Mouse (Mus musculus): ENCODE data around the gene AK157302. TPM values are rescaled to one million over a fixed set of nuclear protein-coding genes. Genes with fewer than 3 reads are reported as not detected.
A peak's percentile ranks its signal among the peaks of the same experiment; 100 is the strongest.
"Not testable (repeated sequence)": the region's sequence is repeated elsewhere in the genome, so short reads cannot be mapped to it uniquely, and the experiment has no call there.

AK157302 gene
- polyA plus RNA-seq (2015; fragmentation: Nextera tagmentation; extraction: Ambion mirVana) = 0.45 and 0.87 TPM in 2 replicates

DNA sequence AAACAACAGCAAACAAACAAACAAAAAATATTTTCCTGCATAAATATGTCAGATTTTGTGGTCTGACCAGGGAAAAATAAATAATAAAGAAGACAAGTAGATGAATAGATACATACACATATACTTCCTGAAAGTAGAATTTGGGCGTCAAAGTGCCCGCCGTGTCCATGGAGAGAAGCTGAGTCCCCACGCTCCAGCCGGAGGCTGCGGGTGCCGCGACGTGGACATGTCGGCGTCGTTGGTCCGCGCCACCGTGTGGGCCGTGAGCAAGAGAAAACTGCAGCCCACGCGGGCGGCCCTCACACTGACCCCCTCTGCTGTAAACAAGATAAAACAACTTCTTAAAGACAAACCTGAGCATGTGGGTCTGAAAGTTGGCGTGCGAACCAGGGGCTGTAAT, at the start of gene AK157302:
Gene AK157302, plus strand, starts transcription at position 144 of the 400 bp plus-strand sequence.
- Histone ChIP-seq H3K36me3 (no peaks in the 10 kb centered on the region), H3K4me3 (no peak within 1 kb of the TSS), H3K27me3 (replicated peaks) (no peaks in the 10 kb centered on the region), H3K9me3 (no peaks in the 10 kb centered on the region), H3K4me1 (no peaks in the 10 kb centered on the region), H3K27ac (replicated peaks) (no peak within 1 kb of the TSS), H3K4me2 (no peak within 1 kb of the TSS), H3K9ac (no peak within 1 kb of the TSS)
- ATAC-seq (ENCODE audit: extremely low read depth, insufficient number of reproducible peaks, low FRiP score, low TSS enrichment) = no peak
- WGBS = 88% methylated on average over 21 of the region's 21 CpGs

DNA sequence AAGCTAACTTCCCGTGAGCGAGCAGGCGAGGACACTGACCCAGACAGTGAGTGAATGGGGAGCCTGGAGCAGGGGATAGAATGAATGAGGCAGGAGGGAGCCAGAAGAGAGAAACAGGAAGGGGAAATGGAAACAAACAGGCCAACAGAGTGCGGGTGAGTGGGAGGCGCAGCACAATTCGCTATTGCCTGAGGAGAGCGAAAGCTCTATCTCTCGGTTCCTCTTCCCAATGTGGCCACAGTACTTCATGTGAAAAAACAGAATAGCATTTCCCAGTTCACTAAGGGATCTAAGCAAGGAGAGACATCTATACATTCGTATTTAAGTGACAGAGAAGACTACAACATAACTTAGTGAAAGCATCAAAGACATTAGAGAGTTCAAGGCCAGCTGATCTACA, 48.2 kb upstream of the AK157302 start:
- Histone ChIP-seq H3K9ac (no peak overlapping the region), H3K4me1 (peaks cover 10% of the 10 kb centered on the region; the same call in 1 of the 2 replicates), H3K9me3 (no peaks in the 10 kb centered on the region), H3K27ac (replicated peaks) (no peak overlapping the region), H3K4me3 (no peak overlapping the region), H3K4me2 (no peak overlapping the region), H3K36me3 (peaks cover 79% of the 10 kb centered on the region), H3K27me3 (replicated peaks) (no peaks in the 10 kb centered on the region)
- ATAC-seq (ENCODE audit: extremely low read depth, insufficient number of reproducible peaks, low FRiP score, low TSS enrichment) = no peak
- 77% methylated on average over 9 of the region's 9 CpGs for WGBS

DNA sequence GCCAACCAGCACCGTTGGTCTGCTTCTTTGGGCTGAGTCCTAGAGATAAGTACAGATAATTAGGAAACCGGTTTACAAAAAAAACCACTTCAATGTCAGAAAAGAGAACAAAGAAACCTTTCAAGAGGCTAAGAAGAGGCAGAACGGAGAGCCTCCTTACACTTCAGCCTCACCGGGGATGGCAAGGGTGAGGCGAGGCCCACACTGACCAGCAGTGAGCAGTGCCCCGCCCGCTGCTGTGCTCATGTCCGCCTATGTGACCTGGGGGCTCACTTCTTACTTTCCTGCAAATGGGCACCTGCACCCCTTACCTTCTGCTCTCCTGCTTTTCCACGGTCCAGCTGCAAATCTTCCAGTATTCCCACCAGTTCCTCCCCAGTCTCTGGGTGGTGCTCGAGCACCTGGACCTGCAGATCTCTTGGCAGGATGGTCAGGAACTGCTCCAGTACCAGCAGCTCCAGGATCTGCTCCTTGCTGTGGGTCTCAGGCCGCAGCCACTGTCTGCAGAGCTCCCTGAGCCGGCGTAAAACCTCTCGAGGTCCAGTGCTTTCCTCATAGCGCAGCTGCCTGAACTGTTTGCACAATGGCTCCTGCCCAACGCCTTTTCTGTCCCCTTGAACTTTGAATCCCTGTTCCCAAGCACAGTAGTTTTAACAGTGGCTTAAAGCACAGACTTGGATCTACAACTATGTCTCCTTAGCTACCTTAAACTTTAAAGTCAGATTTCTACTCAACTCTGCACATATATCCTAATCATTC, 47.0 kb upstream of the AK157302 start:
- Histone ChIP-seq H3K4me1 (peaks cover 20% of the 10 kb centered on the region), H3K4me3 (no peak overlapping the region), H3K27me3 (replicated peaks) (no peaks in the 10 kb centered on the region), H3K27ac (replicated peaks) (no peak overlapping the region), H3K4me2 (no peak overlapping the region), H3K9ac (no peak overlapping the region), H3K36me3 (peaks cover 74% of the 10 kb centered on the region), H3K9me3 (no peaks in the 10 kb centered on the region)
- 74% methylated on average over 16 of the region's 16 CpGs for WGBS
- ATAC-seq (ENCODE audit: extremely low read depth, insufficient number of reproducible peaks, low FRiP score, low TSS enrichment) = no peak

DNA sequence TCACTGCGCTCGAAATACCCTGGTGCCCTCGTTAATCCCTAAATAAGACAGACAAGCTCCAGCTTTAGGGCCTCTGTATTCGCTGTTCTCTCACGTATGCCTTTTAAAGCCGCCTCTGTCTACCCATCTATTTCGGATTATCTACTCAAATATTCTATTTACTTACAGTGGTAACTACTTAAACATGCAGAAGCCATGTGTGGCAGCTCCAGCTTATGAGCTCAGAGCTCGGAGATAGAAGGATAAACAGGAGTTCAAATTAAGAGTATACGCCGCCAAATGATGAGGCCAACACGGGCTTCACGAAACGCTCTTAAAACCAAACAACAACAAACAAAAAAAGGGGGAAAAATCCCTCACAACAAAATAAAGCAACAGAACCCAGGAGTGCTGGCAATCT, 42.0 kb upstream of the AK157302 start:
- Histone ChIP-seq H3K4me1 (peaks cover 34% of the 10 kb centered on the region), H3K9ac (peak overlapping the region; percentile 84), H3K27me3 (replicated peaks) (no peaks in the 10 kb centered on the region), H3K9me3 (no peaks in the 10 kb centered on the region), H3K4me2 (peak overlapping the region; percentile 85), H3K4me3 (peak overlapping the region; percentile 72), H3K27ac (replicated peaks) (peak overlapping the region; percentile 79), H3K36me3 (peaks cover 24% of the 10 kb centered on the region)
- no peak for ATAC-seq (ENCODE audit: extremely low read depth, insufficient number of reproducible peaks, low FRiP score, low TSS enrichment)
- 1% methylated on average over 13 of the region's 13 CpGs for WGBS

DNA sequence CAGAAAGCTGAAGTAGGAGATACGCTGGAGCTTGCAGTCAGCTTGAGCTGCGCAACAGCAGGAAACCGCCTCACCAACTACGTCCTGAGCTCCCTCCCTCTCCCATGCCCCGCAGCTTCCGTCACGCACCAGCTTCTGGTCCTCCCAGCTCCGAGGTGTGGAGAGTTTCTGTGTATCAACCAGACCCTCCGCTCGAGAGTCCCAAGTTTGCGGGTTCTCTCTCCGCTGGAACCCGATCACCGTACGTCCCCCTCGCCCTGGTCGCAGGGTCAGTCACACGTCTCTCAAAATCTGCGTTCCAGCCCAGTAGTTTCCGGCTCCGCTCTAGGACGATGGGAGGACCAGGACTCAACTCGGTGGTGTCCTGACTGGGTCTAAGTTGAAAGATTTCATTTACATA, 41.6 kb upstream of the AK157302 start, which contains the start of gene Zscan26:
Gene Zscan26, minus strand, starts transcription at position 282 of the 400 bp plus-strand sequence.
- peak within 1 kb of the TSS; percentile 79 for H3K27ac ChIP-seq (replicated peaks)
- WGBS = under 1% methylated on average over 23 of the region's 23 CpGs
- ATAC-seq (ENCODE audit: extremely low read depth, insufficient number of reproducible peaks, low FRiP score, low TSS enrichment) = peak; percentile 54; the same call in 1 of the 2 replicates

DNA sequence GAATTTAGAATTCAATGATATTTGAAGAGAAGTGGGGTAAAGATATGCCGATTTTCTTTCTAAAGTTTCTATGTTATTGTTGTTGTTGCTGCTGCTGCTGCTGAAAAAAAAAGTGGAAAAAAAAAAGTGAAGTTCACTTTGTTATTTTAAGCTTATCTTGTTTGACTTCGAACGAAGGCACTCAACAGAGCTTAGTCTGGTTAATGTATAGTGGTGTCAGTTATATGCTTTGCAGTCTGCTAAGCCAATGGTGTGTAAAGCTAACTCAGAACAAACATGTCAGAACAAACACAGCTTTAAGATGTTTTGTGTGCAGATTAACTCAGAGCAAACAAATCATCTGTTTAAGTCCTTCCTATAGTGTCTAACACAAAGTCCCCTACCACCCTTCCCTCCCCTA, 40.9 kb upstream of the AK157302 start:
- peak overlapping the region; percentile 85 for H3K4me2 ChIP-seq
- peaks cover 34% of the 10 kb centered on the region for H3K4me1 ChIP-seq
- no peaks in the 10 kb centered on the region for H3K9me3 ChIP-seq
- no peak for ATAC-seq (ENCODE audit: extremely low read depth, insufficient number of reproducible peaks, low FRiP score, low TSS enrichment)
- 48% methylated on average over 3 of the region's 3 CpGs for WGBS
- peaks cover 13% of the 10 kb centered on the region for H3K36me3 ChIP-seq
- peak overlapping the region; percentile 79 for H3K27ac ChIP-seq (replicated peaks)
- no peak overlapping the region for H3K9ac ChIP-seq
- no peak overlapping the region for H3K4me3 ChIP-seq
- H3K27me3 ChIP-seq (replicated peaks) = no peaks in the 10 kb centered on the region

More for the DNA sequence above, 41.6 kb upstream of the AK157302 start, which contains the start of gene Zscan26:
- Histone ChIP-seq H3K4me2 (peak within 1 kb of the TSS; percentile 85), H3K4me1 (peaks cover 34% of the 10 kb centered on the region), H3K4me3 (peak within 1 kb of the TSS; percentile 72), H3K9ac (peak within 1 kb of the TSS; percentile 84), H3K9me3 (no peaks in the 10 kb centered on the region), H3K36me3 (peaks cover 20% of the 10 kb centered on the region), H3K27me3 (replicated peaks) (no peaks in the 10 kb centered on the region)

DNA sequence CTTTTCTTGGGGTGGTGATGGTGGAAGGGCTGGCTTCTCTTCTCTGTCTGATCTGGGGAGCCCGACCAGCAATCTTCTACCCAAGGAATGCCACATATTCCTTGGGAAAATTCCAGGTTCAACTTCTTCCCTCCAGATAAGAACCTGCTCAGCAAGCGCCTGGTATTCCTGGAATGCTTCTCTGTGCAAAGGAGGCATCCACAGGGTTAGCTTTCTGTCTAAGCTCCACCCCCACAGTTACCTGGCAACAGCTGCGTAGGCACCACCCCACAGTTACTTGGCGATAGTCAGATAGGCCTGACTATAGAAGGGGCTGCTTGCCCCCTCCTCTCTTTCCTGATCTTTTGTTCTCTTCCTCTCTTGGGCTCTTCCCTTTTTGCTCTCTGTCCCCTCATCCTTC, 38.7 kb upstream of the AK157302 start:
- Histone ChIP-seq H3K4me2 (peak overlapping the region; percentile 7; the same call in 1 of the 2 replicates), H3K27ac (replicated peaks) (no peak overlapping the region)

DNA sequence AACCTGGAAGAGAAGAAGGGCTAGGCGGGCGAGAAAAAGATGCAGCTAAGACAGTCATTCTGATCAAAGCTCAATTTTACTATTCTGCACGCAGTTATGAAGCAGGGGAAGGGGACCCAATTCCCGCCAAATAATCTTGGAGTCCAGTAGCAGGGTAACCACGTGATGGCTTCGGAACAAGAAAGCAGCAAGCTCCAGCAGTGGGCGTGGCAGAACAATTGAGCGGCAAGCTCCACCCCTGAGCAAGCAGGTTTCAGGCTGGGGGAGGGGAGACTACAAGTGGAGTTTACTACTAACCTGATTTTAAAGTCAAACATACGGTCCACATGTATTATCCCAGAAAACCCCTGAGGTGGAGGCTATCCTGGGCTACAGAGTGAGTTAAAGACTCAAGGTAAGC, 32.5 kb upstream of the AK157302 start:
- H3K9ac ChIP-seq; H3K4me3 ChIP-seq; H3K27me3 ChIP-seq (replicated peaks); H3K4me2 ChIP-seq; ATAC-seq (ENCODE audit: extremely low read depth, insufficient number of reproducible peaks, low FRiP score, low TSS enrichment); H3K9me3 ChIP-seq; H3K4me1 ChIP-seq; H3K27ac ChIP-seq (replicated peaks); H3K36me3 ChIP-seq: not testable (repeated sequence)
- WGBS = 47% methylated on average over 9 of the region's 9 CpGs

More for the DNA sequence above, 38.7 kb upstream of the AK157302 start:
- H3K9me3 ChIP-seq = no peaks in the 10 kb centered on the region
- H3K4me3 ChIP-seq = no peak overlapping the region
- H3K27me3 ChIP-seq (replicated peaks) = no peaks in the 10 kb centered on the region
- no peak overlapping the region for H3K9ac ChIP-seq
- peaks cover 5% of the 10 kb centered on the region for H3K36me3 ChIP-seq
- ATAC-seq (ENCODE audit: extremely low read depth, insufficient number of reproducible peaks, low FRiP score, low TSS enrichment) = no peak
- H3K4me1 ChIP-seq = peaks cover 29% of the 10 kb centered on the region
- 6% methylated on average over 4 of the region's 4 CpGs for WGBS

DNA sequence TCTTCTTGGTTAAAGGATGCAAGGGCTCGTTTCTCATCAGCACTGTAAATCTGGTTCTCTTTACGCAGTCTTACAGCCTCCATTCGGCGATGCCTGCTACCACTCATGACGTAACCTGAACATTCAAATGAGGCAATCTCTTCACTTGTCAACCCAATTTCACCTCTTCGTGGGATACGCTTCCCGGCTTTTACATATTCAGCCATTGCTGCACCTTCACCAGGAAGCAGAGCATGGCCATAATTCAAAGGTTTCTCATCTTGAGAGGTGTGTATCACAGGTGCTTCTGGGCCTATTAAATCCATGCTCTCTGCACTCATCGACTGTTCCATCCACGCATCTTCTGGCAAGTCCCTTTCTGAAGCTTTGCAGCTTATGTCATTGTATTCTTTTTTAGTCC, 27.7 kb upstream of the AK157302 start:
- Histone ChIP-seq H3K9me3 (no peaks in the 10 kb centered on the region), H3K36me3 (no peaks in the 10 kb centered on the region), H3K9ac (no peak overlapping the region), H3K4me3 (no peak overlapping the region), H3K27me3 (replicated peaks) (no peaks in the 10 kb centered on the region), H3K27ac (replicated peaks) (no peak overlapping the region), H3K4me1 (peaks cover 7% of the 10 kb centered on the region), H3K4me2 (peak overlapping the region; percentile 84; the same call in 1 of the 2 replicates)
- no peak for ATAC-seq (ENCODE audit: extremely low read depth, insufficient number of reproducible peaks, low FRiP score, low TSS enrichment)
- 82% methylated on average over 10 of the region's 10 CpGs for WGBS

DNA sequence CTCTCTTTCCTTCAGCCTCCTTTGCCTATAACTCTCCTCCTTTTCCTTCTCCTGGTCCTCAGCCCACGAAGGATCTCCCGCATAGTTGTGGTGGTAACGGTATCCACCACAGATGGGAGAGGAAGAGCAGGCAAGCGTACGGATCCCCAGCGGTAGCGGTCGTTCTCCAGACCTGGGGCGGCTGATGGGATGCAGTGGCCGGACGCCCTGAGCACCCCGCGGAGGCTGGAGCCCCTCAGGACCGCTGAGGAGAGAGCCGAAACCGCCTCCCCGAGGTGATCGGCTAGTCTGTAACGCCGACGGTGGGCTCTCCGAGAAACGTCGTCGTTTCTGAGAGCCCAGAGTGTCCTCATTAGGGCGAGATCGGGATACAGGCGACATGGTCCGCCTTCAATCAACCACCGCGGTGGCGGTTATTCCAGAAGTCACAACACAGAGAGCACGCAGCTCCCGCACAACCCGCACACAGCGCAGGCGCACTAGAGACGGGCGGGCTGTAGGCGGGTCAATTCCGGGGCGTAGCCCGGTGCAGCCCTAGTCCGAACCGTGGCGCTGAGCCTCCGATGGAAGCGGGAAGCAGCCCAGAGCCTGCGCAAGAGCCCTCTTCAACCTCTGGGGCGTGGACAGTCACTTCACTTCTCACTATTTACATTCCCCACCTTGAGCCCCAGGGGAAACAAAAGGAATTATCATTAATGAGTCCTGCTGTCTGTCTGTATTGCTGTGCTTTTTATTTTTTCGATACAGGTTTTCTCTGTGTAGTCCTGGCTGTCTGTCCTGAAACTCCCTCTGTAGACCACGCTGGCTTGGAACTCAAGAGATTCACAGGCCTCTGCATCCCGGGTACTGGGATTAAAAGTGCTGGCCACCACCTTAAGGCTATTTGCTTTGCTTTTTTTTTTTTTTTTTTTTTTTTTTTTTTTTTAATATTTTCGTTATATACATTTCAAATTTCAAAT, 26.7 kb upstream of the AK157302 start, which contains the start of gene Nkapl:
Gene Nkapl, minus strand, starts transcription at position 449 of the 959 bp plus-strand sequence.
- Histone ChIP-seq H3K4me1 (peaks cover 11% of the 10 kb centered on the region), H3K27me3 (replicated peaks) (no peaks in the 10 kb centered on the region; the same call in 1 of the 2 replicates), H3K27ac (replicated peaks) (peak within 1 kb of the TSS; percentile 55), H3K4me3 (peak within 1 kb of the TSS; percentile 63), H3K4me2 (peak within 1 kb of the TSS; percentile 84), H3K9ac (peak within 1 kb of the TSS; percentile 81), H3K9me3 (no peaks in the 10 kb centered on the region), H3K36me3 (no peaks in the 10 kb centered on the region)
- peak; percentile 93 for ATAC-seq (ENCODE audit: extremely low read depth, insufficient number of reproducible peaks, low FRiP score, low TSS enrichment)
- under 1% methylated on average over 54 of the region's 54 CpGs for WGBS

DNA sequence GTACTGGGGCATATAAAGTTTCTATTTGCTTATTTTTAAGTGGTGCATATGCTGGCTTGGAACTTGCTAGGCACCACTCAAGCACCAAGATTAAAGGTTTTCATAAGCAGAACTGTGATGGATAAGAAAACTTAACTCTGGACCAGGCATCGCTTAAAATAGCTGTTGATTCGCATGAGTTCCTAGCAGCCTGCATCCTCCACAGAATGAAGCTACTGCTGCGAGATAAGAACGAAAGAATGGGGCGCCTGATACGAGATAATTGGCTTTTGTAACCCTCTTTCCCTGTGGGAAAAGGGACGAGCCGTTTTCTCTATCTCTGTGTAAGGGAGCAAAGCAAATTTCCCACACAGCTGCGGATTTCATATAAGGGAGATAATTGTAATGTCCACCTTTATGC, 25.9 kb upstream of the AK157302 start:
- ATAC-seq (ENCODE audit: extremely low read depth, insufficient number of reproducible peaks, low FRiP score, low TSS enrichment) = no peak
- WGBS = 6% methylated on average over 9 of the region's 9 CpGs
- peak overlapping the region; percentile 63 for H3K4me3 ChIP-seq

More for the DNA sequence above, 25.9 kb upstream of the AK157302 start:
- Histone ChIP-seq H3K9me3 (no peaks in the 10 kb centered on the region), H3K4me2 (peak overlapping the region; percentile 84), H3K27ac (replicated peaks) (no peak overlapping the region), H3K36me3 (no peaks in the 10 kb centered on the region), H3K9ac (peak overlapping the region; percentile 81), H3K27me3 (replicated peaks) (no peaks in the 10 kb centered on the region; the same call in 1 of the 2 replicates), H3K4me1 (peaks cover 11% of the 10 kb centered on the region)

Measured in heart, embryonic 13.5 days (tissue).